Mouse (Mus musculus) forelimb bud, embryonic 11.5 days (tissue): Measurements from ENCODE around the gene Ramp1.

Experiments
- DNase-seq: peaks from one replicate; pipeline ENCODE4 v3.0.0-alpha.2; 2012; ENCODE audit warnings: low read depth, low spot score

Ramp1 gene

DNA sequence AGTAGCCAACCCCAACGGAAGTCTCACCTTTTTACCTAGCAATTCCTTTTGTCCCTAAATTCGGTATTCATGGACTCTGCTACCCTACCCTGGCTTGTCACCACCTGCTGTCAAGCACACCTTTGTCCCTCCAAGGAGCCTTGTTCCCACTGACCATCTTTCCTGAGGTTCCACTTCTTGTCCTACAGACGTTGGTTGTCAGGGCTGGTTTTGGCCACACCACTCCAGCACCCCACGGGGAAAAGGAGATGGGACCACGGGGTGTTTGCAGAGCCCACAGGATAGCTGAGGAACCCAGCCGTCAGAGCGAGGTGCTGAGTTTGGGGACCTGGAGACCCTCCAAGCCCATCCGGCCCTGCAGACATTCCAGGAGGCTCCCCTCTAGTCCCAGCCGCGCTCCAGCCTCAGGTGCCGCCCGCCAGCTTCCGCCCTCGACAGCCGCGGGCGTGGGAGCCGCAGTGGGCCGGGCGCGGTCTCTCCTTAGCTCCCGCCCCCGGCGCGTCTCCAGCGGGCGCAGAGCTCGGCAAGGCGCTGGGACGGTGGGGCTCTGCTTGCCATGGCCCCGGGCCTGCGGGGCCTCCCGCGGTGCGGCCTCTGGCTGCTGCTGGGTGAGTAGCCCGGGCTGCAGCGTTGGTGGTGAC is at the start of gene Ramp1:
TSS of gene Ramp1 (plus strand) at position 290 of the 641 bp plus-strand sequence.
- DNase-seq, result no peak

DNA sequence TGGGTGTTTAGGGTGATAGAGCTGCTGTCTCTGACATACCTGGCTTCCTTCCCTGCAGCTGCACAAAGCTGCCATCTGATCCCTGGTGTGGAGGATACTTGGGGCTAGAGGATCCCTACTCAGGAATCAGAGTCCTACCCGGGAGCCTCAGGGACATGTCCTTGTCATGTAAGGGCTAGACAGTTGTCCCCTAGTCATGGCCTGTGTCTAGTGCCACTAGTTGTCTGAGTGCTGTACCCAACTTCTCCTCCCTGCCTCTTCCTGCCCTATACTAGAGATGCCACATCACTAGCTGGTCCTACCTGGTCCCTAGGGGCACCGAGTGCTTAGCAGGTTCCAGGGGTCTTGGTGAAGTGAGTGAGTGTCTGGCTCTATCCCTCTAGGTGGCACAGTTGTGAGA is 42.6 kb upstream of the Ramp1 start:
- DNase-seq, result no peak

- DNase-seq, result no peak
Measured at GRCm38 (mm10) chr1:91144813-91145212, 34.8 kb upstream of the Ramp1 start, which contains the start of gene Rbm44. Gene Rbm44, plus strand, starts transcription at chr1:91145089.

DNA sequence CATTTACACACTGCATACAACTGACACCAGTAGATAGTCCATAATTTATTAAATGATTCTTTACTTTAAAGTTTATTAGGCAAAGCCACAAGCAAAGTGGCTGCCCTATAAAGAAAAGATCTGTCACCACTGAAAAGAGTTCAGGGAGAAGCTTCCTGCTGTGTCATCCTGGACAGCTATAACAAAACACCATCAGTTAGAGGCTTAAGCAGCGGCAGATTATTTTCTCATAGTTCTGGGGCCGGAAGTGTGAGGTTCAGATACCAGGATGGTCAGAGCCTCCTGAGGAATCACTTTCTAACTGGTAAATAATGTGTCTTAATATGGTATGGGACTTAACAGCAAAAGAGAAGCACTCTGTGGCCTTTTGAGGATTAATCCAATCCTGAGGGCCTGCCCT is 28.1 kb upstream of the Ramp1 start:
- no peak for DNase-seq

- no peak for DNase-seq
Measured at GRCm38 (mm10) chr1:91166798-91167197, 12.8 kb upstream of the Ramp1 start.

- no peak for DNase-seq
Measured at GRCm38 (mm10) chr1:91169157-91169556, 10.5 kb upstream of the Ramp1 start.

- DNase-seq, result no peak
Measured at GRCm38 (mm10) chr1:91174796-91175195, 4.8 kb upstream of the Ramp1 start.

GRCm38 (mm10) chr1:91176026-91176425 is 3.6 kb upstream of the Ramp1 start:
- no peak for DNase-seq

DNA sequence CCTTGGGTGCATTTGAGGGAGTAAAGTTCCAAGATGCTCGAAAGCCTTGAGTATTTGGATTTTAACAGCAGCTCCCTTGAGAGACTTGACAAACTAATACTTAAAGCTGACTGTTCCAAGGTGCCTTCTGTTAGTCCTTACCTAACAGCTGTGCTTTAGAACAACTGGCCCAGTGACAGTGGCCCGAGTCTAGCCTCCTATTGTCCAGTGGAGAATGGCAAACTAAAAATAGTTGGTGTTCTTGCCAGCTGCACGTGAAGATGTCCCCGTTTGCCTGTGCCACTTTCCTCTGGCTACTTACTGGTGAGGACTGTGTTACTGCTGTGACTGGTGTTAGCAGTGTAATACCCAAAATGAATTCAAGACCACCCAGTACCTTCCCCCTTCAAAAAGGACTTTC is 2.8 kb upstream of the Ramp1 start:
- no peak for DNase-seq

GRCm38 (mm10) chr1:91179086-91179485 is 536 bp upstream of the Ramp1 start:
- DNase-seq, result peak; percentile 46

DNA sequence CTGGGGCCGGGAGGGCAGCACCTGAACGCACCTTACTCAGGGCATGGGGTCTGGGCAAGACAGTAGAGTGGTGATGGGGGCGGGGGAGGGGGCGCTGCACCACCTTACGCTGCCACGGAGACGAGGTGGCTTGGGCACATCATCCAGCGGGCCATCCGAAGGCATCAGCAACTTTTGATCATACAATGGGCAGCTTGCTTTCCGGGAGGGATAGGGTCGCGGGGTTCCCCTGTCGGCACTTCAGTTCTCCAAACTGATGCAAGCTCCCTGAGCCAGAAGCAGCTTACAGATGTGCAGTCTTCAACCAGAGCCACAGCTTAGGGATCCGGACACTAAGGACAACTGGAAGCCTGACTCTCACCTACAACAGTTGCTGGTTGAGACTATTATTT is 548 bp downstream of the Ramp1 start:
- DNase-seq, result no peak

DNA sequence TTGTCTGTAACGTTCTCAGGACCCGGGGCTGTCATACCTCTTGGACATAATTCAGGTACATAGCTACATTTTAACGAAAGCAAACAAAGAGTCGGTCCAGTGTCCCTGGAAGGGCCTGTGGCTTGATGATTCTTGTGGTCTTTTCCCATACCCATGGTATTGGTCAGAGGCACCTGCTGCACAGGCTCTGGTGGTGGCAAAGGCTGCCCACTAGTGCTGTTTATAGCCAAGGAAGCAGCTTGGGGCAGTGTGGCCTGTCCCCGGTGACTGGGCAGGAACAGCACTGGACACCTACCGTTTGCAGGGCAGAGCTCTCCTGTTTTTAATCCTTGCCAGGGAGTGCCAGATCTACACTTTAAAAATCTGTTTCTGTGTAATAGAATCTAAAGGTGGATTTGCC is 1.1 kb downstream of the Ramp1 start:
- no peak for DNase-seq

- DNase-seq, result no peak
Measured at GRCm38 (mm10) chr1:91181261-91181660, 1.6 kb downstream of the Ramp1 start.

GRCm38 (mm10) chr1:91181784-91182450 is 2.3 kb downstream of the Ramp1 start:
- DNase-seq, result no peak

DNA sequence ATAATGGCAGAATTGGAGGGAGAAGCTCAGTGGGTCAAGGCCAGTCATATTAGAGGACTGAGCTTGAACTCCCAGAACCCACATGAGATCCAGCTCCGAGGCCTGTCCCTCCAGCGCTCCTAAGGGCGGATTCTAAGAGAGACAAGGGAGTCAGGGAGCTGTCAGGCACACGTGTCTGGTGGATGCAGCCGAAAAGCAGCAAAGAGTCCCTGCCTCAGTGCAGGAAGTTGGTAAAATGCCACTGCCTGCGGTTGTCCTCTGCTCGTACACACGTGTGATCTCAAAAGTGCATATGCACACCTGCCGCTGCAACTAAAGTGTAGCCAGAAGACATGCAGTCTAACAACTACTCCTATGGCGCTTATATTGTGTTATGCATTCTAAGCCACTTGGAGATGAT is 3.7 kb downstream of the Ramp1 start:
- DNase-seq, result no peak

DNA sequence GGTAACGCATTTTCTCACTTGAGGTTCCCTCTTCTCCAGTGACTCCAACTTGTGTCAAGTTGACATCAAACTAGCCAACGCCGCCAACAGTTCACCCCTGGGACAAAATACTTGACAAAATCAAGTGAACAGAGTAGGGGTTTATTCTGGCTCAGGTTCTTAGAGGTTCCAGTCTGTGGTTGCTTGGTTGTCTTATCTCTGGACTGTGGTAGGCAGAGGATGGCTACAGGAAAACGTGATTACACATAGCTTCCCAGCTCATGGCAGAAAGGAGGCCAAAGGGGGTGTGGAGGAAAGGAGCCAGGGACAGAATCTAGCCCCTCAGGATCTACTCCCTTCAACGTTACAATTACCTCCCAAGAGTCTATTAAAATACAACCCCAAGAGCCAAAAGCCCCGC is 7.1 kb downstream of the Ramp1 start:
- DNase-seq, result no peak

GRCm38 (mm10) chr1:91187315-91187714 is 7.7 kb downstream of the Ramp1 start:
- no peak for DNase-seq

DNA sequence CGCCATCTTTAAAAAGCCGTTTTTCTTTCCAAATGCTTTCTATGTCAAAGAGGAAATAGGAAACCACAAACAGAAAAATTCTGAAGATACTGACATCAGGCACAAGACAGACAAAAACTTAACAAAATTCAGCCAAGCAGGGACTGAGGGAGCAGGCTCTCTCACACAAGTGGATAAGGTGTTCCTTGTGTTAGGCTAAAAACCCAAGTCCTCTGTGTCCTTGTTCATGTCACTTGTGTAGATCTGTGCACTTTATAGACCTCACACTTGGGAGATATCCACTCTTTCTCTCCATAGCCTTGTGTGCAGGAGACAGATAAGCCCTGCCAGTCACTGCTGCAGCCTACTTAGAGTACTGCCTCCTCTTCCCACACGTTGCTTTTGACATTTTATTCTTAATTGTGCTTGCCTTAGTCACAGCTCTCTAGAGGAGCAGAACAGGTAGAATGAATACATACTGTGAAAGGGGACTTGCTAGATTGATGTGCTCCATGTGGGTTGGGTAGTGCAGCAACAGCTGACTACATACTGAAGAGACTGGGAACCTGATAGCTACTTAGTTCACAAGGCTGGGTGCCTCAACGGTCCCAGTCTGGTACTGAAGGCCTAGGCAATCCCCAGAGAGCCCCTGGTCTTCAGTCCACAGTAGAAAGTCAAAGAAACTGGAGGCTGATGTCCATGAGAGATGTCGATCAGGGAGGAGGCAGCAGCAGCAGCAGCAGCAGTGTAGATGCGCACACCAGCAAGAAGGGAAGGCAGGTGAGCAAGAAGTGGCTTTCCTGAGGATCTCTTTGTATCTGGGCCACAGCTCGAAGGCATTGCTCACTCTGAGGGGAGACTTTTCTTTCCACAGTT is 8.4 kb downstream of the Ramp1 start:
- no peak for DNase-seq

GRCm38 (mm10) chr1:91188851-91189460 is 9.3 kb downstream of the Ramp1 start:
- DNase-seq, result no peak

DNA sequence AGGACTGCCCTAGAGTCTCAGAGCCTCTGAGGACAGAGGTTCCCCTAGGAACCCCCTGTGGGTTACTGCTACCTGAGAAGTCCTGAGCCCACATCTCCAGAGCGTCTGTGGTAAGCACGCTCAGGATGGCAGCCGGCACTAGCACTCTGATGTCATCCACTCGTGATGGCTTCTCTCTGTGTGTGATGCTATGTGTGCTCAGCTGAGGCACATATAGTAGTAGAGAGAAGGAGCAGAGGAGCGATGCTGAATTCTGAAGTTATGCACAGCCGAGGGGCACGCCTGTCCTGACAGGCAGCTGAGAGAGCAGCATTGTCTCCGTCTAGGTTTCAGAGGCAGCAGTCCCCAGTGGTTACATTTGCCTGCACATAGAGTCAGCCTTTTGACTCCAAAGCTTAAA is 12.6 kb downstream of the Ramp1 start:
- DNase-seq, result no peak

DNA sequence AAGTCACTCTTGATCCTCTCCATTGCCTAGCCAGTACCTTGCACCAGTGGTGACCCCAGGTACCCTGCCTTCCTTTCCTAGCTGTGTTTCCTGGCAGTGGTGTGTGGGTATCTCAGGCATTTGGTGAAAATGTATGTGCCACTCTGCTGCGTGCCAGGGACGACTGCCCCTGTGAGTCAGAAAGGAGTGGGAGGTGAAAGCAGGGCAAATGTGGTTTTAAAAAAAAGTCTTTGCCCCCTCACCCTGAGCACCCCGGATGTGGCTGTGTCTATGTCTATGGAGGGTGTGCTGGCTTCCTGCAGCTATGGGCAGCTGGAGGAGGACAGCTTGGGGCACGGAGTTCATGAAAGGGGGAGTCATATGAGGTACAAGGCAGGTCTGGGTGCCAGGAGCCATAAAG is 13.6 kb downstream of the Ramp1 start:
- no peak for DNase-seq

DNA sequence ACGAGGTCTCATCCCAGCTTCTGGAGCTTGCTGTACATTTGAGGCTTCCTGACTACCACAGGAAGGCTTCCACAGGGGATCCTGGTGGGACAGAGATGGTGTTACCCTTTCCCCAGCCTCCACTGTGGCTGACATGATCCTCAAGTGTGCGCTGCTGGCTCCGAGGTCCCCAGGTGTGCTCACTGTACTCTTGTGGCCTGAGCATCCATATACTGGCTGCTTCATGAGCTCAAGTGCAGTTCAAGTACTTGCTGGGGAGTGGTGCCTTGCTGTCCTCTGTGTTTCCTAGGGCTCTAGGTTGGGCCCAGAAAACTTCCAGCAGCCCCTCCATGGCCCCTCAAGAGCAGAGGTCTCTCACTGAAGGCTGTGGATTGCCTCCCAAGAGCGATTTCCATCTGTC is 14.1 kb downstream of the Ramp1 start:
- DNase-seq, result no peak
